Mouse (Mus musculus) neural tube, embryonic 10.5 days (tissue): ENCODE data around the gene Maco1.

Experiments used
- DNase-seq: peaks from one replicate; pipeline ENCODE4 v3.0.0-alpha.2; 2017; ENCODE audit warnings: low spot score; ENCODE audit errors: extremely low spot score

Gene Maco1

GRCm38 (mm10) chr4:134775234-134775944, 77.8 kb downstream of the Maco1 start:
- DNase-seq: no peak

- no peak for DNase-seq
Observed at GRCm38 (mm10) chr4:134774126-134774525, 79.0 kb downstream of the Maco1 start.

- DNase-seq: no peak
Observed at GRCm38 (mm10) chr4:134772805-134773674, 80.1 kb downstream of the Maco1 start.

GRCm38 (mm10) chr4:134769891-134770290, 83.3 kb downstream of the Maco1 start:
- DNase-seq: no peak

GRCm38 (mm10) chr4:134769081-134769811, 83.9 kb downstream of the Maco1 start:
- DNase-seq: no peak

- DNase-seq: no peak
Observed at GRCm38 (mm10) chr4:134768226-134768888, 84.8 kb downstream of the Maco1 start.

- peak; percentile 74 for DNase-seq
Observed at GRCm38 (mm10) chr4:134767426-134768225, 85.5 kb downstream of the Maco1 start, which contains the start of gene Ldlrap1. Gene Ldlrap1 (minus strand): TSS chr4:134768024.

- DNase-seq: no peak
Observed at GRCm38 (mm10) chr4:134766904-134767425, 86.2 kb downstream of the Maco1 start.

- no peak for DNase-seq
Observed at GRCm38 (mm10) chr4:134766277-134766676, 86.9 kb downstream of the Maco1 start.

- DNase-seq: no peak
Observed at GRCm38 (mm10) chr4:134764333-134764732, 88.8 kb downstream of the Maco1 start.

- DNase-seq: no peak
Observed at GRCm38 (mm10) chr4:134762360-134762759, 90.8 kb downstream of the Maco1 start.

GRCm38 (mm10) chr4:134760793-134761201, 92.3 kb downstream of the Maco1 start:
- no peak for DNase-seq

GRCm38 (mm10) chr4:134760281-134760680, 92.9 kb downstream of the Maco1 start:
- no peak for DNase-seq

GRCm38 (mm10) chr4:134759564-134759963, 93.6 kb downstream of the Maco1 start:
- no peak for DNase-seq

- no peak for DNase-seq
Observed at GRCm38 (mm10) chr4:134758922-134759321, 94.2 kb downstream of the Maco1 start.

GRCm38 (mm10) chr4:134758367-134758766, 94.8 kb downstream of the Maco1 start:
- DNase-seq: no peak

GRCm38 (mm10) chr4:134756953-134757352, 96.2 kb downstream of the Maco1 start:
- no peak for DNase-seq

- no peak for DNase-seq
Observed at GRCm38 (mm10) chr4:134754941-134755340, 98.2 kb downstream of the Maco1 start.

- no peak for DNase-seq
Observed at GRCm38 (mm10) chr4:134754371-134754770, 98.8 kb downstream of the Maco1 start.
